Mouse (Mus musculus) hindbrain, embryonic 11.5 days (tissue): ENCODE measurements around the gene Sgip1. TPM values are rescaled to one million over a fixed set of nuclear protein-coding genes. Genes with fewer than 3 reads are reported as not detected.

Experiments
- ATAC-seq: fragments of 200-750 bp; cut with Nextera tagmentation; 2 replicates; pipeline ENCODE4 v1.8.0; 2017; ENCODE audit warnings: mild to moderate bottlenecking, moderate TSS enrichment, moderate library complexity; ENCODE audit not compliant: low FRiP score
- DNase-seq: peaks from one replicate; pipeline ENCODE4 v3.0.0-alpha.2; 2015; ENCODE audit warnings: low spot score
- H3K27ac ChIP-seq: fragments of 300-500 bp; sonication (generic); 2 replicates; pipeline ENCODE4 v1.5.1; 2014; ENCODE audit warnings: mild to moderate bottlenecking, low read depth, low read length
- H3K27me3 ChIP-seq: fragments of 300-500 bp; sonication (generic); 2 replicates; pipeline ENCODE4 v1.6.1; 2014; ENCODE audit warnings: mild to moderate bottlenecking, low read length, moderate library complexity, mixed read lengths; ENCODE audit not compliant: control insufficient read depth, insufficient read depth
- H3K36me3 ChIP-seq: fragments of 300-500 bp; sonication (generic); 2 replicates; pipeline ENCODE4 v1.6.1; 2014; ENCODE audit warnings: mild to moderate bottlenecking, low read length, moderate library complexity, mixed read lengths; ENCODE audit not compliant: control insufficient read depth, insufficient read depth
- H3K4me1 ChIP-seq: fragments of 300-500 bp; sonication (generic); replicated peaks from 2 replicates; pipeline ENCODE4 v1.6.1; 2014; ENCODE audit warnings: low read length, mixed read lengths; ENCODE audit not compliant: control insufficient read depth, insufficient read depth
- H3K4me2 ChIP-seq: fragments of 300-500 bp; sonication (generic); replicated peaks from 2 replicates; pipeline ENCODE4 v1.6.1; 2014; ENCODE audit warnings: mild to moderate bottlenecking, low read depth, low read length
- H3K4me3 ChIP-seq: fragments of 300-500 bp; sonication (generic); 2 replicates; pipeline ENCODE4 v1.5.1; 2014; ENCODE audit warnings: low read depth, low read length
- H3K9ac ChIP-seq: fragments of 300-500 bp; sonication (generic); 2 replicates; pipeline ENCODE4 v1.6.1; 2014; ENCODE audit warnings: low read depth, low read length
- H3K9me3 ChIP-seq: fragments of 300-500 bp; sonication (generic); 2 replicates; pipeline ENCODE4 v1.6.1; 2016; ENCODE audit warnings: low read length; ENCODE audit not compliant: control insufficient read depth
- WGBS: fragments of 180-500 bp; shearing (Covaris S2); extraction: QIAGEN DNeasy Blood & Tissue Kit; methylation state at CpG from one replicate; pipeline ENCODE4 v1.1.7; 2014; 5-methylcytosine and 5-hydroxymethylcytosine counted together
- polyA plus RNA-seq: library from polyadenylated mRNA; unstranded; fragments of >200 nt; fragmentation: Nextera tagmentation; extraction: Ambion mirVana; gene quantifications from 2 replicates; pipeline ENCODE4 v1.2.1, GENCODE M21; 2014

Gene Sgip1
- polyA plus RNA-seq, 1 experiment from 2014 or later, result 22.9 TPM

DNA sequence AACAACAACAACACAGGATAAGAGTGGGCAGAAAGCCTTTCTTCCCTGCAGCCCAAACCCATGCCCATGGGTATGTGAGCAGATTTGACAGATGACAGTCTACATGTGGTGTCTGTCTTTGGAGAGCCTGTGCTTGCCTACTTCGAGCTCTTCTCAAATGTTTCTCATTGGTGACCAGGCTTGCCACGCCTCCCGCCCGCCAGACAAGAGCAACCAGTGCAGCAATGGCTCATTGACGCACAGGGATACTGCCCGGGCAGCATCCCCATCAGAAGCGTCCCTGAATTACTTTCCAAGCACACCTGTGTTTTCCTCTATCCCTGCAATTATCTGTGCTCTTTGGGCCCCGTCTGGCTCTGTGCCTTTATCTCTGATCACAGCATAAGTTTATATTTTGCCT is 72.2 kb downstream of the Sgip1 start:
- H3K9me3 ChIP-seq, result no peaks in the 10 kb centered on the region
- H3K4me2 ChIP-seq, result no peak overlapping the region
- H3K4me1 ChIP-seq, result no peaks in the 10 kb centered on the region
- ATAC-seq (no peak), DNase-seq (no peak)
- no peaks in the 10 kb centered on the region for H3K36me3 ChIP-seq
- H3K27ac ChIP-seq, result no peak overlapping the region
- 96% methylated on average over 8 of the region's 8 CpGs for WGBS
- H3K9ac ChIP-seq, result no peak overlapping the region
- H3K4me3 ChIP-seq, result no peak overlapping the region
- H3K27me3 ChIP-seq, result no peaks in the 10 kb centered on the region

DNA sequence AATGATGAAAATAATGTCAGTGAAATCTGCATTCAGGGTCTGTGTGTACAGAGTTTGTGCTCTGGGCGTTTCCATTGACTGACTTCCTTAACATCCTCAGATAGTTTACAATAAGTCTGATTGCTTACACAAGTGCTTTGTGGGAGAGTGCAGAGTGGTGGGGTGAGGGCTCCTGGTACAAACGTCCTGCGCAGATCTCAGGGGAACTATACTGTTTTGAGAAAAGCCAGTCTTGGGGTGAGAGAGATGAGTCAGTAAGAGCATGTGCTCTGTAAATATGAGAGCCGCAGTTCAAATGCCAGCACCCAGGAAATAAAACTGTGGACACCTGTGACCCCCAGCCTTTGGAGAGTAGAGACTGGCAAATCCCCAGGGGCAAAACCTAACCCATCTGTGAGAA is 80.7 kb downstream of the Sgip1 start:
- no peak overlapping the region for H3K4me2 ChIP-seq
- H3K36me3 ChIP-seq, result no peaks in the 10 kb centered on the region
- H3K9me3 ChIP-seq, result no peaks in the 10 kb centered on the region
- no peaks in the 10 kb centered on the region for H3K27me3 ChIP-seq
- H3K4me1 ChIP-seq, result no peaks in the 10 kb centered on the region
- no peak for DNase-seq
- no peak overlapping the region for H3K9ac ChIP-seq
- WGBS, result 82% methylated on average over 4 of the region's 4 CpGs
- H3K4me3 ChIP-seq, result no peak overlapping the region
- no peak overlapping the region for H3K27ac ChIP-seq
- ATAC-seq, result no peak

DNA sequence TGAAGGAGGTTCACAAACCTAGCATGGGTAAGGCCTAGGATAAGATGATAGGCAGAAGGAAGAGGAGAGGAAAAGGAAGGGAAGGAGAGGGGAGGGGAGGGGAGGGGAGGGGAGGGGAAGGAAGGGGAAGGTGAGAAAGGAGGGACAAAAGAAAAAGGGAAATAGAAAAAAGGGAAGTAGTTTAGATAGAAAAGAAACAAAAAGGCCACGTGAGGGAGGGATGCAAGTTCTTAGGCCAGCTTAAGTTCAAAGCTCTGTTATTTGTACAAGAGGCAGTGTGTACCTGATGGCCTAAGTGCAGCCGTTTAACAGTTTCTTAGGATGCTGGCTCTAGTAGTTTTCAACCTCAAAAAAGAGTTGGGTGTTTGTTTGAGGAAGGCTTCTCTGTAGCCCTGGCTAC is 83.4 kb downstream of the Sgip1 start:
- Histone ChIP-seq H3K4me2 (no peak overlapping the region), H3K4me1 (no peaks in the 10 kb centered on the region), H3K9ac (no peak overlapping the region), H3K27me3 (no peaks in the 10 kb centered on the region), H3K36me3 (no peaks in the 10 kb centered on the region), H3K9me3 (no peaks in the 10 kb centered on the region), H3K4me3 (no peak overlapping the region), H3K27ac (no peak overlapping the region)
- 77% methylated on average over 2 of the region's 2 CpGs for WGBS
- ATAC-seq (no peak), DNase-seq (no peak)

DNA sequence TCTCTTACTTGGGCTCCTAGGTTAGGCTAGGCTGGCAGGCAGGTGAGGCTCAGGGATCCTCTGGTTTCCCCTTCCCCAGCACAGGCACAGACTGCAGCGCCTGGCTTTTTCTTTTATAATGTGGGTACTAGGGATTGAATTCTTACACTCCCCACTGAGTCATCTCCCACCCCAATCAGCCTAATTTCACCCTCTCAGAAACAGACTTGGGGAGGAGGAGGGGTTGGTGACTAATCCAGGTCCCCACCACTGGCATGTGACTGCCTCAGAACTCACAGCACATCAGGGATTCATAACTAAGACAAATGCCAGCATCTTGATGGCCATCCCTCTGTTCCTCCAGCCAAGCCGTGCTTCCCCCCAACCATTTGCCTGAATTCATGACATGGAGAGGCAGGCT is 85.1 kb downstream of the Sgip1 start:
- Histone ChIP-seq H3K27ac (no peak overlapping the region), H3K4me1 (no peaks in the 10 kb centered on the region)
- 92% methylated on average over 2 of the region's 2 CpGs for WGBS

DNA sequence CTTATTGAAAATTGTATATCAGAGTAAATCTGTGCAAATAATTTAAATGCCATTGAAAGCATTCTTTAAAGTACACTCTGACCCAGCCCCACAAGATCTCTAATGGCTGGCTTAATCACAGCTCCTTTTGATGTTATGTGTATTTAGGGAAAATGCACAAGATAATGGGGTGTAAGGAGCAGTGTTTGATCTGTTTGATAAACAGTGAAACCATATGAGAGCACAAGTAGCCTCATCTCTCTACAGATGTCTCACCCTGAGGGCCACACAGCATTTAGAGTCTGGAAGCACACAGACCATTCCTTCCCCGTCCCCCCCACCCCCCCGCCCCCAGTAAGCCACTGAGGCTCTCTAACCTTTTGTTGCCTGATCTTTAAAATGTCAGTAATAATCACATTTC is 87.4 kb downstream of the Sgip1 start:
- ATAC-seq (no peak), DNase-seq (no peak)
- WGBS, result 67% methylated on average over 2 of the region's 2 CpGs
- no peak overlapping the region for H3K9ac ChIP-seq
- no peaks in the 10 kb centered on the region for H3K36me3 ChIP-seq
- H3K27me3 ChIP-seq, result no peaks in the 10 kb centered on the region
- no peak overlapping the region for H3K4me3 ChIP-seq
- H3K27ac ChIP-seq, result no peak overlapping the region
- no peaks in the 10 kb centered on the region for H3K4me1 ChIP-seq
- no peaks in the 10 kb centered on the region for H3K9me3 ChIP-seq
- no peak overlapping the region for H3K4me2 ChIP-seq

More for the DNA sequence above, 85.1 kb downstream of the Sgip1 start:
- H3K9ac ChIP-seq, result no peak overlapping the region
- H3K4me2 ChIP-seq, result no peak overlapping the region
- ATAC-seq (no peak), DNase-seq (no peak)
- no peak overlapping the region for H3K4me3 ChIP-seq
- H3K9me3 ChIP-seq, result no peaks in the 10 kb centered on the region
- H3K36me3 ChIP-seq, result no peaks in the 10 kb centered on the region
- H3K27me3 ChIP-seq, result no peaks in the 10 kb centered on the region

DNA sequence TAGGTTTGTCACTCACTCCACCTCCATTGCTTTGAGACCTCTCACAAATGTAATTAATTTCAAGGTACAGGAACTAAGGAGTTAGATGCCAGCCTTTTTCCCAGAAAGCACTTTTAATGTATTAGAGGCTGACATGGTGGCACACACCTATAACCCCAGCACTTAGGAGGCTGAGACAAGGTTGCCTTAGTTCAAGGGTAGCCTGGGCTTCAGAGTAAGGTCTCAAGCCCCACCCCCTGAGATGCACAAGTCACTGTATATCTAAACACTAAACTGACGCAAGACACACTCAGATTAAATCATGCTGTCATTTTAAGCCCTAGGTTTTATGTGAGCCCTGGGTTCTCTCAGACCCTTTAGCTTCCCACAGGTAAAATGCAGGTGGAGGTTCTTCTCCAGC is 92.1 kb downstream of the Sgip1 start:
- H3K27ac ChIP-seq, result no peak overlapping the region
- no peak for ATAC-seq

DNA sequence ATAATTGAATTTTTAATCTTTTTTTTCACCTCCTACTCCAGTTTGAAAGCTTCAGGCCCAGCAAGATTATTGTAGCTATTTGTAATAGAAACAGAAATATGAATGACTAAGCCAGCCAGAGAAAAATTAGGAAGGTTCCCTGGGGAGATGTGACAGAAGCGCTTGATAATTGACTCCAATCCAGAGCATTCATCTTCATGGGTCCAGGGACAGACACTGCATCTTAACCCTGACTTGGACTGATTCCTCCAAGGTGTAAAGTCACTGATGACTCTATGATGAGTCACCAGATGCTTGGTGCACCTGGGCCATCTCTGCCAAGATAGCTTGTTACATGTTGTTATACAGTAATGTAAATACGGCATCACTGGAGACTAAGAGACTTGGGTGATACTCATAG is 92.6 kb downstream of the Sgip1 start:
- no peak for ATAC-seq
- Histone ChIP-seq H3K9ac (no peak overlapping the region), H3K27me3 (no peaks in the 10 kb centered on the region), H3K9me3 (no peaks in the 10 kb centered on the region), H3K27ac (no peak overlapping the region), H3K4me1 (no peaks in the 10 kb centered on the region), H3K36me3 (no peaks in the 10 kb centered on the region), H3K4me2 (no peak overlapping the region), H3K4me3 (no peak overlapping the region)
- 88% methylated on average over 2 of the region's 2 CpGs for WGBS
- DNase-seq, result no peak

More for the DNA sequence above, 92.1 kb downstream of the Sgip1 start:
- H3K36me3 ChIP-seq, result no peaks in the 10 kb centered on the region
- no peak overlapping the region for H3K4me3 ChIP-seq
- H3K9me3 ChIP-seq, result no peaks in the 10 kb centered on the region
- 89% methylated on average over 1 of the region's 1 CpGs for WGBS
- no peak for DNase-seq
- H3K9ac ChIP-seq, result no peak overlapping the region
- no peaks in the 10 kb centered on the region for H3K4me1 ChIP-seq
- no peak overlapping the region for H3K4me2 ChIP-seq
- H3K27me3 ChIP-seq, result no peaks in the 10 kb centered on the region

DNA sequence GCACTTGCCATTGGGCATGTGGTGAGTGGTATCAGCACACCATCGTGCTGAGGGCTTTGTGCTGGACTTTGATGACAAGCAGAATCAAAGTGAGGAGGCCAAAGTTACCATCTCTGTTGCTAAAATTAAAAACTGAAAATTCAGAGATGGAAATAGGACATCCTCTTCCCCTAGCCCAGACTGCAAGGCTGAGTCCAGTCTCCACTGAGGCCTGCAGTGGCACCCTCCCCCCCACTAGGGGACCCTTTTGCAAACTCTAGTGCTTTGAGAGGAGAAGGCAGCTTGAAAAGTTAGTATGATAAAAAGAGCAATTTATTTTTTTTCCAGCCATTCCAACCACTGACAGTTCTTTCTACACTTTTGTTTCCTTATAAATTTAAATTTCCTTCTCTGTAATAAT is 93.6 kb downstream of the Sgip1 start:
- Histone ChIP-seq H3K9me3 (no peaks in the 10 kb centered on the region), H3K4me1 (no peaks in the 10 kb centered on the region), H3K4me2 (no peak overlapping the region), H3K27me3 (no peaks in the 10 kb centered on the region), H3K27ac (no peak overlapping the region), H3K36me3 (no peaks in the 10 kb centered on the region), H3K9ac (no peak overlapping the region), H3K4me3 (no peak overlapping the region)
- DNase-seq (no peak), ATAC-seq (no peak)
- 80% methylated on average over 1 of the region's 1 CpGs for WGBS

DNA sequence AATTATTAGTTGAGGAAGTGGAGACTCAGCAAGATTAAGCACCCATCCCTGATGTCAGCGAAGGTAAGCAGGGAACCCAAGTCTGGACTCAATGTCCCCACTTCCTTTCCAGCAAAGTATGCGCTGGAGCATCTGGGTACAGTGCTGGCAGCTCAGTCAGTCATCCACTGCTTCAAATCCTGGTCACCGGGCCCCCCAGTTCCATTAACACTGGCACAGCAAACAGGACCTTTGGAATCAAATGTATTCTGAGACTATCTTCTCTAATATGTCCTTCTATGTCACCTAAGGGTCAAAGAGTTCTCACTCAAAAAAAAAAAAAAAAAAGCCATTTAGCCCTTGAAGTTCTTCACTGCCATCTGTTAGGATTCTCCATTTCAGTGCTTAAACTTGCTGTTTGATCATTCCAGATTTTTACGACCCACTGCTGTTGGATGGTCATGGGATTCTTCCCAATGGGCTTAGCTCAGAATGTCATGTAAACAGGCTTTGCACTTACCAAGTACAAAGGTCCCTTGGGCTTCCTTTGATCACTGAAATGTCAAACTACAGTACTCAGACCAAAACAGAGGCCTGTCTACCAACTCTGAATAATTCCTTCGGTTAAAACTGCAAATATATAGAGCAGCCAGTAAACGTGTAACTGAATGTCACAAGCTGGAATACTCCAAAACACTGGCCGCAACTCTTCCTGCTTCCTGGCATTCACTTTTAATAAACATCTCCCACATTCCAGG is 99.1 kb downstream of the Sgip1 start:
- Histone ChIP-seq H3K4me3 (no peak overlapping the region), H3K27ac (no peak overlapping the region), H3K4me1 (no peaks in the 10 kb centered on the region), H3K9ac (no peak overlapping the region), H3K36me3 (no peaks in the 10 kb centered on the region), H3K27me3 (no peaks in the 10 kb centered on the region), H3K9me3 (no peaks in the 10 kb centered on the region), H3K4me2 (no peak overlapping the region)
- ATAC-seq (no peak), DNase-seq (no peak)
- WGBS, result 84% methylated on average over 7 of the region's 7 CpGs
